Mouse (Mus musculus) myocyte (in vitro differentiated cells): ENCODE measurements around the gene Thap11.
A peak's percentile ranks its signal among the peaks of the same experiment; 100 is the strongest.

Experiments
- CEBPB ChIP-seq: IDR thresholded peaks from 2 replicates; pipeline ENCODE4 v1.6.1; 2011; ENCODE audit warnings: mild to moderate bottlenecking, moderate library complexity; ENCODE audit not compliant: poor library complexity, insufficient read depth, severe bottlenecking
- POLR2A ChIP-seq: IDR thresholded peaks from one replicate; pipeline ENCODE4 v1.6.1; 2011; ENCODE audit warnings: low read depth, mild to moderate bottlenecking, control low read depth, moderate library complexity; ENCODE audit not compliant: insufficient read length

DNA sequence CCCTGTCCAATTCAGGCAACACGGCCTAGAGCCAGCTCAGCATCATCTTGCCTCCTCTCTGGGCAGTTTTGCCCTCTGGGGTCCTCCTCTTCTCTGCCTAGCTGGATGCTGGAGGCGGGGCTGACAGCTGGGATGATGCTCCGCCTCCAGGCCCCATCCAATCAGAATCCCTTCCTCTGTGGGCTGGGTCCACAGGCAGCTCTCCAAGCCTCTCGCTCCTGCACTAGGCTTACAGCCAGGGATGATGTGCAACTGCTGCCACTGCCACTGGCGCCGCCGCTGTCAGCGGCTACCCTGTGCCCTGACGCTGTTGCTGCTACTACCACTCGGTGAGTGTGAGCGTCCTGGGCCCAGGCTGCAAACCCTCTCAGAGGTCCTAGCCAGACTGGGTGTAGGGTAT lies 38.4 kb downstream of the Thap11 start, which contains the start of gene Nrn1l:
- peak; percentile 29 for TF ChIP-seq POLR2A
- no peak for TF ChIP-seq CEBPB
